Mouse (Mus musculus): ENCODE data around the gene Zer1.
A peak's percentile ranks its signal among the peaks of the same experiment; 100 is the strongest.
"Not testable (repeated sequence)": the region's sequence is repeated elsewhere in the genome, so short reads cannot be mapped to it uniquely, and the experiment has no call there.

The Zer1 gene

DNA sequence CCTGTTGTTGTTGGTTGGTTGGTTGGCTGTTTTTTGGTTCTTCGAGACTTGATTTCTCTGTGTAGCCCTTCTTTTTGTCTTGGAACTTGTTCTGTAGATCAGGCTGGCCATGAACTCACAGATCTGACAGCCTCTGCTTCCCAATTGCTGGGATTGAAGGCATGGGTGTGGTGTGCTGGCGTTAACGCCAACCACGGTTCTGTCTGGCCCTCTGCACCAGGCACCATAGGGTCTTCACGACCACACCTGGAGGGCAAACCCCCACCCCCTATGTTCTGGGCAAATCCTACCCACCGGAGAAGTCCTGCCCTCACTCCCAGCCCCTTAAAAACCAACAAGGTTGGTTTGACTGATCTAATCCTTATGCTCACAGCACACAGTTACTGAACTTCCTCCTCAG lies 47.4 kb downstream of the Zer1 start:
- no peak for DNase-seq

DNA sequence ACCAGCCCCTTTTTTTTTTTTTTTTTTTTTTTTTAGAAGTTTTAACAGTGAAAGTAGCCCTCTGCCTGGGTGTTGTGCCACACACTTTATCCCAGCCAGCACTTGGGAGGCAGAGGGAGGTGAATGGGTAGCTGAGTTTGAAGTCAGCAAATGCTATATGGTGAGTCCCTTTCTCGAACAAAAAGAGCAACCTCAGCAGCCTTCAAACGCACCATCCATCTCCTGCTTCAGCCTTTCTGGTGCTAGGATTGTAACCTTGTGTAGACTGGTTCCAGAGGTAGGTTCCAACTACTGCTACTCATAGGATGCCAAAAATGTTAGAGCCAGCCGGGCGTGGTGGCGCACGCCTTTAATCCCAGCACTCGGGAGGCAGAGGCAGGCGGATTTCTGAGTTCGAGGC lies 47.9 kb downstream of the Zer1 start:
- DNase-seq, result no peak

DNA sequence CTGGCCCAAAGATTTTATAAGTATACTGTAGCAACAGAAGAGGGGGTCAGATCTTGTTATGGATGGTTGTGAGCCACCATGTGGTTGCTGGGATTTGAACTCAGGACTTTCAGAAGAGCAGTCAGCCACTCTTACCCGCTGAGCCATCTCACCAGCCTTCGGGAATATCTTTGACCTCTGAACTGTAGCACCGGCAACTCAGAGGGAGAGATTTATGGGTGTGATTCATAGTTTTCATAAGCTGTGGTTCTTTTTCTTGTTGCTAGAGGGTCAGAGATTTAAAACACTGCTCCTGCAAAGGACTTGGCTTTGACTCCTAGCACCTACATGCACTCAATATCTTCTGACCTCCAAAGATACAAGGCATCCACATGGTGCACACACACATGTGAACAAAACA lies 48.8 kb downstream of the Zer1 start:
- no peak for DNase-seq

DNA sequence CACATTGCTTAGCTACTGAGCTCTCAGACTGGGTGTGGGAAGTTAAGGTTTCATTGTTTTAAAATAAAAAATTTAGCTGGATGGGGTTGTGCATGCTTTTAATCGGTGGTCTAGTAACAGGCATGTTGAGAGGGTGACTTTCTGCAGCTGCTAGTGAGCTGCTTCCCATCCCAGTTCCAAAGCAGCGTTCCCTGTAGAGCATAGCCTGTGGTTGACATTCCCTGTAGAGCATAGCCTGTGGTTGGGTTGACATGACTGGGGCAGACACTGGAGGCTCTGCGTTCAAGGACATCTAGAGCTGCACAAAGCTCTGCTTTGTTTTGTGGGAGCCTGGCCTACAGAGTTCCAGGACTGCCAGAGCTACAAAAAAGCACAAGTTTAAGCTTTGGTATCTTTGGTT lies 51.1 kb downstream of the Zer1 start:
- DNase-seq, result no peak

DNA sequence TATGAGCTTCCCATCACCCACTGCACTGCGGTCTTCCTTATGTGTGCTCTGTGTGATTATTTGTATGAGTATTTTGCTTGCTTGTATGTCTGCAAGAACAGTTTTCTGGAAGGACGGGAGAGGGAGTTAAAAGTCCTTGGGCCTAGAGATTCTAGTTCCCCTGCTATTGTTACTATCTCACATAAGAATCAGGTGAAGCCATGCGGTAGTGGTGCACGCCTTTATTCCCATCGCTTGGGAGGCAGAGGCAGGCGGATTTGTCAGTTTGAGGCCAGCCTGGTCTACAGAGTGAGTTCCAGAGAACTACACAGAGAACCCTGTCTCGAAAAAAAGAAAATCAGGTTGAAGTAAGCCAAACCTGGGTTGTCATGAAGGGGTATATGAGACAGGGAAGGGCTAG lies 51.5 kb downstream of the Zer1 start:
- DNase-seq, result no peak

DNA sequence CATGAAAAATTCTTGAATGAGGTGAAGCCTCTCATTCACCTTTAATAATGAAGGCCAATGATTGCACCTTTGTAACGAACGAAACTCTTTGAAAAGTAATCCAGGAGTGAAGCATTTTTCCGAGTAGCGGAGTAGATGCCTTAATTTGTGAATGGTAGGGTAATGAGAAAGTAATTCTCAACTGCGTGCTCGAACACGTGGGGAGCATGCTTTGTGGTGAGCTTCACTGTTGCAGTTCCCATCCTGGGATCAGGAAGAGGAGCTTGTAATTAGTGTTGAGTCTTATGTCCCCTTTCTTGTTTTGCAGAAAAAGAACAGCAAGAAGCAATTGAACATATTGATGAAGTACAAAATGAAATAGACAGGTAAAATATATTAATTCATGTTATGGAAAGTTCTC lies 56.4 kb downstream of the Zer1 start:
- no peak for DNase-seq

DNA sequence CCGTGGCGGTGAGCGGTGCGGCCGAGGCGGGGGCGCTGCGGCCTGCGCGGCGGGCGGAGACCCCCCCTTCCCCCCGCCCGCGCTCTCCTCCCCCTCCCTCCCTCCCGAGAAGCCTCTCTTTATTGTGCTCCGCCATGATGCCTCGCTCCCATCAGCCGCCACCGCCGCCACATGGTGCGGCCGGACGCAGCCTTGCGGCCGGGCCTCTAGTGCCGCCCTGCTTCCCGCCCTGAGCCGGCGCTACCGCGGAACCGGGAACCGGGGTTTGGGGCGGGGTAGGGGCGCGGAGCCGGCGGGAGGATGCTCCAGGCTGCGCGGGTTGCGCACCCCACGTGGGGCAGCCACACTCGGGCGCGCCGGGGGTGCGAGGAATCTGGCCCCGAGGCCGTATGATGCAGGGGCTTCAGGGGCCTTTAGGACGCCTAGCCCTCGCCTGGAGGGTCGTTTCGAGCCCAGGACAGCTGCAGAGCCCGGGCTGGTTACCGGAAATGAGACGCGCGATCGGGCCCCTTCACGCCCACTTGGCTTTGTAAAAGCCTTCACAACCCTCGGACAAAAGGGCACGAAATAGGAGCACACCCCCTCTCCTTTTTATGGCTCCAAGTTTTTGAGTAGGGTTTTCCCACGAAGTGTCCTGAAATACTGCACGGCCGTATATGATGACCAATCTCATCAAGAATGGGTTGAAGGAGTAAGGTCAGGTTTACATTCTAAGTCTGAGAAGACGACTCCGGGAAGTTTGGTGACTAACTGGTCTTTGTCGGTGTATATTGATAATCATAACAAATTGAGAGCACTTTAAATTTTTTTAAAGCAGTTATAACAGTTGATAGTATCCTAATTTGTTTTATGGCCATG lies 57.1 kb downstream of the Zer1 start:
- no peak for DNase-seq

DNA sequence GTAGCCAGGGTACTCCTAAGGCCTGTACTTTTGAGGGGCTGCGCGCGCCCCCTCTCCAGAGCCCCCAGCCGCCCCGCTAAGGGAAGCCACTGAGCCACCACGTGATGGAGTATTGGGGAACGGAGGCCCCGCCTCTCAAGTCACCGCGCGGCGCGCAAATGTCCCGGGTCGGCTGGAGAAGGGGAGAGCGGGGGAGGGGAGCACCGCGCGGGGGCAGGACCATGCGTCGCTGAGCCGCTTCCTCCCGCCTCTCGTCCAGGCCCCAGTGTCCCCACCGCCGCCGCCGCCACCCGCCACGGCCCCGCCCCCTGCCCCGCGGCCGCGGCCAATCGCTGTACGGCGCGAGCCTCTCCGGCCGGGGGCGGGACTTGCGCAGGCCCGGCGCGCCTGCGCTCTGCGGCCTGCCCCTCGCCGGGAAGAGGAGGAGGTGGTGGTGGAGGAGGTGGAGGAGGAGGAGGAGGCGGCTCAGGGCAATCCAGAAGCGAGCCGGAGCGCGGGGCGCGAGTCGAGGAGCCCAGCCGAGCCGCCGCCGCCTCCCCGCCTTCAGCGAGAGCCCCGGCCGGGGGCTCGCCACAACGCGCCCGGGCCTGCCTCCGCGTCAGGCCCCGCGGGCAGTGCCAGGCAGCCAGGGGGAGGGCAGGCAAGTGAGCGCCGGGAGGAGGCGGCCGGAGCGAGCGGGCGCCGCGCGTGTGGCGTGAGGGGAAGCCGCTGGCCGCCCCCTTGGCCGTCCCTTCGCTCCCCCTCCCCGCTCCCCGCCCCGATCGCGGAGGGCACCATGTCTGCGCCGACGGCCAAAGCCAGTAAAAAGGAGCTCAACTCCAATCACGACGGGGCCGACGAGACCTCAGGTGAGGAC lies 58.1 kb downstream of the Zer1 start:
- peak; percentile 96 for DNase-seq

DNA sequence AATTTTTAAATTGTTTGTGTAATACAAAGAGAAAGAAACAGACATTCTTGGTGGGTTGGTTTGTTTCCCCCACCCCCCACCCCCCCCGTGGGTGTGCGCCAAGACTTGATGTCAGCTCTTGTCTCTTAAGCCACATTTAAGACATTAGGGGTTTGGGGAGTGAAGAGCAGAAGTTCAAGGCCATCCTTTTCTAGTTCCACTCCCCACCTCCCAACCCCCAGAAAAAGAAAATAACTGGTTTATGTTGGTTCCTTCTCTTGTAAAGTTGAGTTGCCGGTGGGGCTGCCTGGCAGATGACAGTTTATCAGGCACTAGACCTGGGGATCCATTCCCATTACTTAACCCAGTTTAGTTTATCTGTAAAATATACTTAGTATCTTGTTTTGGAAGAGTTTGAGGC lies 60.1 kb downstream of the Zer1 start:
- no peak for DNase-seq

DNA sequence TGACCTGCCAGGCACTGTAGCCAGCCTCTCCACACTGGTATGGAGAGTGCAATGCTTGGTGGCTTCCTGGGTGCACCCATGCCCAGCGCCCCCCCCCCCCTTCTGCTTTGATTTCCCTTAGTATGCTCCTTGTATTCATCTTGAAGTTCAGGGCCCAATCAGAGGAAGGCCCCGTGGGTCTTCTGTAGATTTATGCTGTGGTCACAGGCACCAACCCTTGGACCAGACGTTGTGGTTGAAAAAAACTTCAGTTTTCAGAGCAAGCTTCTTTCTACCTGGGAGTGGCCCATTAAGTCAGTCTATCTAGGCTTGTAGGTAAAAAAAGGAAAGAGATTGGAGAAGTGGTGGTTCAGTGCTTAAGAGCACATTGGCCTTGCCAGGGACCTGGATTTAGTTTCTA lies 60.6 kb downstream of the Zer1 start:
- no peak for DNase-seq

DNA sequence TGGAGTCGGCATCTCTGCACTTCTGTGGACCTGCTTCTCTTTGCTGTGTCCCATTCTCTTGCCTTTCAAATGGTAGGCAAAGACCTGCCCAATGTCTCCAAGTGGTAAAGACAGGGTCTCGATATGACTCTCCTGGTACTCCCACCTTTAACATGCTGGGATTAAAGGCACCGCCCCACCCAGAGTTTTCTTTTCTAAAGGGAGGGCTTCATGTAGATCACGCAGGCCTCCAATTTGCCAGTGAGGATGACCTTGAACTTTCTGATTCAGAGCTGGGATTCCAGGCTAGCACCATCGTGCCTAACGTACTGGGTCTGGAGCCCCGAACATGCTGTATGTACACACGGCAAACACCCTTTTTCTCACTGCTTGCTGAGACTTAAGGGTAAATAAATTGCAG lies 61.1 kb downstream of the Zer1 start:
- no peak for DNase-seq

DNA sequence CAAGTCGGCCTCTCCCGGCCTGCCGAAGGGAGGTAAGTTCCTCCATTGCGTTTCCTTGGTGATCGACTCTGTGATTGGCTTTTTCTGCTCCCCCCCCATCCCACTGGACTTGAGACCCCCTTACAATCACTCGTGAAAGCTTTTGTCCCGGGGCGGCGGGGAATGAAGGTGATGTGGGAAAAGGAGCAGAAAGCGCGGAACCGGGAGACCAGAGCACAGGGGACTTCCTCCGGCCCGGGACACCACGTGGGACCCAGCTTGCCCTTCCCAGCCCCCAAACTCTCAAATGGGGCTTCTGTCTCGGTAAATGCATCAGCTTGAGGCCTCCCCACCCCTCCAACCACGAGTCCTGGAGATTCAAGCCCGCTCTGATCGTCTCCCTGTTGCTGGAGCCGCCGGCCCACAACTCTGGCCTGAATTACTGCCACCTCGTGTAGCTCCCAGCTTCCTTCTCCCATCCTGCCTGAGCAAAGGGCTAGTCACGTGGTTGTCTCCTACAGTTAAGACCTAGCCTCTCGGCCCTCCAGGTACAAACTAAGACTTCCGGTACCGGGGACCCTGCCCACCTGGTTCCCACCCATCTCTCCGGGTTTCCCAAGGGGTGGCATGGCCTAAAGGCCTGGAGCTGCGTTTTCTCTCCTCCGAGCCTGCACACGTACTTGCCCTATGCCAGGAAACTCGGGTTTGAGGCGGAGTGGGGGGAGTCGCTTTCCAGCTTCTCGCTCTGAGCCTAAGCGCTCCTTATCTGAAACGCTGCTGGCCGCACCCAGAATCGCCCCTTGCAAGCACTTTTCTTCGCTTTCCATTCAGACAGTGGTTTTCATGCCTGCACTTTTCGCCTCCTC lies 61.9 kb downstream of the Zer1 start:
- no peak for DNase-seq

DNA sequence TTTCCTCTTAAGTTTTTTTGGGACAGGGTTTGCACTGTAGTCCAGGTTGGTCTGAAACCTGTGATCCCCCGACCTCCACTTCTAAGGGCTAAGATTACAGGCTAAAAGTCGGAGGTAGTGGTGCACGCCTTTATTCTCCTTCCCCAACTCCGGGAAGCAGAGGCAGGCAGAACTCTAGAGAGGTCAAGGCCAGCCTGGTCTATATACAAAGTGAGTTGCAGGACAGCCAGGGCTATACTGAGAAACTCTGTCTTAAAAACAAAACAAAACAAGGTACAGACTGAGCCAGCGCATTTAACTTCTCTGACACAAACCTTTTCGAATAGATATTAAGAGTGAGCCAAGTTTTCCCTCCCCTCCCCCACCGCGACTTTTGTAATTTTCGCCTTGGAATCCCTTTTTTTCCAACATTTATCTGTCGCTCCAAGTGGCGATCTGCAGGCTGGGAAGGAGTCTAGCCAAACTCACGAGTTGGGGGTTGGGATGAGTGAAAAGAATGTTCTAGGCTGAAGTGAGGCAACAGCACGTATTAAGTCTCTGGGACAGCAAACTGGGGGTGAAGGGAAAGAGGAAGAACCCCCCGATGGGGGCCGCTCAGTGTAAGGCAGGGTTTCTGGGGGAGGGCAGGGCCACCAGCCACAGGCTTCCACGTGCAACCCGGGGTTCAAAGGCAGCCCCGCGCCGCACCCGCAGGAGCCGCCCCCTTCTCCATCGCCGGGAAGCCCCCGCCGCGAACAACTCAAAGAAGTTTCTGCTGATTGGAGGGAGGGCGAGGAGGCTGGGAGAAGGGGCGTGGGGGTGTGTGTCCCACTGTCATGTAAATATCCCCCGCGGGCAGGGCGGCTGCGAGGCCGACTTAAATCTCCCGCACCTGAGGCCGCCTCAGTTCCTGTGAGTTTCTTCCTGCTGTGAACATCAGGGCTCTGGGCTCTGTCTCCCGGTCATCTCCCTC lies 62.9 kb downstream of the Zer1 start:
- no peak for DNase-seq

DNA sequence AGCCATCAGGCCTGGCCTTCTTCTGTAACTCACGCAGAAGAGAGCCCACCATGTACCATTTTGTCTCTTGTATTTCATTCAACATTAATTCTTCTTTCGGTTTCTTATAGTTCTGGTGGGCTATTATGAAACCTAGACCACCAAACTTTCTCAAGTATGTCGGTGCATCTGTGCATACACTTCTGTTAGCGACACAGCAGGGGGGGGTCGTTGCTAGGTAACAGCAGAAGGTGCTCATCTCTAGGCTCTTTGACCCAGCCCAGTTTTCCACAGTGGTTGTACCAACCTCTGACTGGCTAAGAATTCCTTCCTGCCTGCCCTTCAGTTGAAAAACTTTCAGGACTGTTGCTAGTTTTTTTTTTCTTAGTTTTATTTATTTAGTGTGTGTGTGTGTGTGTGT lies 66.0 kb downstream of the Zer1 start:
- DNase-seq, result no peak

DNA sequence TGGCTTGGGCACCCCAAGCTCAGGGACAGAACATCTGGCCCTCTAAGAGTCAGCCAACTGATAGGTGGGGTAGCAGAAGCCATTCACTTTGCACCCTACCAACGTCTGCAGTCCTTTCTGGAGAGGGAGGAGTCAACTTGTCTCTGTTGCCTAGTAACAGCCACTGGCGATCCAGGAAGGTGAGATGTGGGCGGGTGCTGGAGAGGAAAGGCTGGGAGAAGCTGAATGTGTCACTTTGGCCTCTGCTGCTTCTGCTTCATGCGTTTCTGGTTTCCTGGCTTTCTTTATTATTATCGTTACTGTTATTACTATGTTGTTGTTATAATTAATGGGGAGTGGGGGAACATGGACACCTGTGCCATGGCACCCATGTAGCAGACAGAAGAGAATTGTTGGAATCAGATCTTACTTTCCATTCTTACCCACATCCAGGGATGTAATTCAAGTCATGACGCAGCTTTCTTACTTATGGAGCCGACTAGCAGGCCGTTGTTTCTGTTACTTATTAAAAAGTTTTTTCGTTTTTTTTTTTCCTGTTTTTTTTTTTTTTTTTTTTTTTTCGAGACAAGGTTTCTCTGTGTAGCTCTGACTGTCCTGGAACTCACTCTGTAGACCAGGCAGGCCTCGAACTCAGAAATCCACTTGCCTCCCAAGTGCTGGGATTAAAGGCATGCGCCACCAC lies 67.0 kb downstream of the Zer1 start, which contains the start of gene Set:
Set (plus strand) TSS at position 156 of the 682 bp plus-strand sequence.
- DNase-seq, result no peak

DNA sequence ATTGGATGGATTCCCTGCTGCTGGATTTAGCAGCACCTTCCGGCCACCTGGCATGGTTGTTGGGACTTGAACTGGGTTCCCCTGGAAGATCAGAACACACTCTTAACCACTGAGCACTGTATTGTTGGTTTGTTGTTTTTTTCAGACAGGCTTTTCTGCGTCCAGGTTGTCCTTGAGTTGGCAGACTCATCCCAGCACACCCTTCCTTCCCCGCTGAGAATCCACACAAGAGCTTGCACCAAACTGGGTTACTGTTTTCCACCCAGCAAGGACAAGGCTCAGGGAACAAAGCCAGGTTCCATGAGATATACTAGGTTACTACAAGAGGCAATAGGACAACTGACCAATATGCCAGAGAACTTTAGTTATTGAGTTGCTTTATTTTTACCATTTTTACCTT lies 67.6 kb downstream of the Zer1 start:
- no peak for DNase-seq

DNA sequence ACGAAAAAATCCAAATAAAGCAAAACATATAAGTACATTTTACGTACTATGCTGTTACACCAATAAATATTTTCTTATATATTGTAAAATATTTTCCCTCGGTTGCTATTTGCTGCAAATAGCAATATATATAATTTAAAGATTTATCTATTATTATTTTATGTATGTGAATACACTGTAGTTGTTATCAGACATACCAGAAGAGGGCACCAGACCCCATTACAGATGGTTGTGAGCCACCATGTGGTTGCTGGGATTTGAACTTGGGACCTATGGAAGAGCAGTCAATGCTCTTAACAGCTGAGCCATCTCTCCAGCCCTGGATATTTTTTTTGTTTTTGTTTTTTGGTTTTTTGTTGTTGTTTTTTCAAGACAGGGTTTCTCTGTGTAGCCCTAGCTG lies 69.1 kb downstream of the Zer1 start:
- not testable (repeated sequence) for DNase-seq

DNA sequence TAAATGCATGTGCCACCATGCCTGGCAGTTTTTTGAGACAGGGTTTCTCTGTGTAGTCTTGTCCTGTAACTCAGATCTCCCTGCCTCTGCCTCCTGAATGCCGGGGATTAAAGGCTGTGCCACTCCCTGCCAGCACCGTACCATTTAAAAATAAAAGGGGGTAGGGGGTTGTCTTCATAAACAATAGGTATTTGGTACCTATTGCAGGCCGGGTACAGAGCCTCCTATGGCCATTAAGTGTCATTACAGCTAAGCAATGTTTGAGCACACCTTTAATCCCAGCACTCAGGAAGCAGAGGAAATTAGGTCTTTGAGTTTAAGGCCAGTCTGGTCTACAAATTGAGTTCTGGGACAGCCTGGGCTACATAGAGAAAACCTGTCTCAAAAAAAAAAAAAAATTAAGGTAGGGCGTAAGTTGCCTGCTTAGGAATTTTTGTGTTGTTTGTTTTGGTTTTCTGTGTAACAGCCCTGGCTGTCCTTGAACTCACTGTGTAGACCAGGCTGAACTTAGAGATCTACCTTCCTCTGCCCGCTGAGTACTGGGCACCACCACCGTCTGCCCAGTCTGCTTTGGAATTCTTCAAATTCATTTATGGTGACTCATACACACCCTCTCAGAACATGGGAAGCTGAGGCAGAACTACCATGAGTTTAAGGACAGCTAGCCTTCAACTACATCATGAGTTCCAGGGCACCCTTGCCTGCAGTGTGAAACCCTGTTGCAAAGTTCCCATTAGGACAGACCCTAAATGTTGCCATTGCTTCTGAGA lies 72.2 kb downstream of the Zer1 start:
- DNase-seq, result no peak

DNA sequence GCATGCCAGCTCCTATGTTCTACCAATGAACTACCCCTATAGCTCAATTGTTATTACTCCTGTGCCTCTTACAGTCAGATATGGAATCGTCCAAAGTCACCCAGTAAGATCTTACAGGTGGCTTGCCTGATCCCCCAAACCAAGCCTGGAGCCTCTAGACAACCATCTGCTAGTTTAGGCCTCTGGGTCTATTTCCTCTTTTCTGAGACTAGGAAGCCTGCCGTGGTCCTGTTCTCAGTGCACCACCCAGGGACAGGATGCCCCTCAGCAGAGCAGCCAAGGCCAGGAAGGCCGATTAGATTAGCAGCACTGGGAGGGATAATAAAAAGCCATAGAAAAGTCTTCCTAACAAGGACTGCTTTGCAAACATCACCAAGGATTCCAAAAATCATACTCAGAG lies 74.6 kb downstream of the Zer1 start:
- DNase-seq, result no peak

DNA sequence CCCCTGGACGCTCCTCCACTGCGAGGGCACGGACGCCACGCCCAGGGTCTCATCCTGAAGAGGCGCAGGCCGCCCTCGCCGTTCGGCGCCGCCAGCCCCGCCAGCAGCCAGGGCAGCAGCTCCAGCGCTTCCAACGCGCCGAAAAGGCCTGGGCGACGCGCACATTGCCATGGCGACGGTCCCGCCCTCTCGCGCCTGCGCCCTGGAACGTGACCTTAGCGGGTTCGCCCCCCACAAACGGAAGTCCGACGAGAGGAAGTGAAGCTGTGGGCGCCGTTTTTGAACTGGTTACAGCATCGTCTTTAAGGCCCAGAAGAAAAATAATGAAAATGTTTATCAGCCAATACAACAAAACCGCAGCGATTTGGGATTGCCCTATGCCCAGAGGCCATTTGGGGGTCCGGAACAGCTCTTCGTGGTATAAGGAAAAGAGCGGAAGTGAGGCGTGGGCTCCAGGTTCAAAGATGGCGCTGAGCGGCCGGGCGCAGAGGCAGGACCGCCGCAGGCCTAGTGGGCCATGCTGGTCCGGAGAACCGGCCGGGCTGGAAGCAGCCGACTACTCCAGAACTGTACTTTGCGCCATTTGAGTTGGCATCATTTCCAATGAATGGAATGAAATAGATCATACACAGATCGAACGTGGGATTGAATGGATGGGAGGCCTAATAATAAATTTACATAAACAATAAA lies 75.5 kb downstream of the Zer1 start, which contains the start of gene Wdr34:
Wdr34 (minus strand) TSS at position 183 of the 690 bp plus-strand sequence.
- DNase-seq, result peak; percentile 95

All from layer of hippocampus, adult 9-11 months (tissue).